8 mouse cellular contexts compared by ENCODE assay signal in the genomic region with DNA sequence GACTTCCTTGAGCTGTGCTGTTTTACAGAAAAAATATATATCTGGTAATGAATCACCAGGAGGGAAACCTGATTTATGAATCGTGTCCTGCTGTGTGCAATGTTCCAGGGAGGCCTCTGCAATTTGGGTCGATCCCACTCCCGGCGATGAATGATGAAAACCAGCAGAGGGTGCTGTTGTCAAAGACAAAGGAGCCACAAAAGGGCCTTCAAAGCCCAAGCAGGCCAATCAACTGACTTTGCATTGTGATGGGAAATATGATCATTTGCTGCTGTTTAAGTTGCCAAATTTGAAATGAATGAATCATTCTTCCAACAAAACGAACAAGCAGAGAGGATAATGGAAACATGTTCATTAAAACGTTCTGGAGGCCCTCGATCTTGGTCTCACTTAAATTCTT. TPM values are rescaled to one million over a fixed set of nuclear protein-coding genes. Genes with fewer than 3 reads are reported as not detected.
A peak's percentile ranks its signal among the peaks of the same experiment; 100 is the strongest.
DNase-seq lines count a peak whose midpoint lies in the region; ATAC-seq and TF ChIP-seq lines count a peak whose summit lies in the region.

No protein-coding gene starts in this region.

- H3K4me1 ChIP-seq in midbrain, embryonic 10.5 days: no peaks in the 10 kb centered on the region
- no peaks in the 10 kb centered on the region for H3K4me1 ChIP-seq in midbrain, embryonic 13.5 days (replicated peaks)
- H3K4me1 ChIP-seq in midbrain, postnatal 0 days (ENCODE audit: insufficient read depth, low read length): no peaks in the 10 kb centered on the region

- intact Hi-C loops in heart, postnatal 10 days (cut with DNase I): no loop called here
- intact Hi-C loops in left cerebral cortex, adult 2 months (cut with DNase I): loop anchor here (5.0 kb wide), 1 partner anchor 870 kb away; a partner anchor contains a TSS

- no peak for ATAC-seq in midbrain, embryonic 13.5 days
- ATAC-seq in midbrain, postnatal 0 days (ENCODE audit: low FRiP score): no peak

- no peak overlapping the region for H3K4me3 ChIP-seq in midbrain, embryonic 10.5 days
- no peak overlapping the region for H3K4me3 ChIP-seq in midbrain, embryonic 13.5 days (replicated peaks)
- H3K4me3 ChIP-seq in left cerebral cortex, adult 2 months: no peak overlapping the region
- H3K4me3 ChIP-seq in midbrain, postnatal 0 days (ENCODE audit: low read depth, low read length): no peak overlapping the region

- no peaks in the 10 kb centered on the region for H3K36me3 ChIP-seq in midbrain, embryonic 10.5 days
- no peaks in the 10 kb centered on the region for H3K36me3 ChIP-seq in midbrain, embryonic 13.5 days
- H3K36me3 ChIP-seq in midbrain, postnatal 0 days (ENCODE audit: insufficient read depth, low read length): no peaks in the 10 kb centered on the region

- H3K9me3 ChIP-seq in midbrain, embryonic 10.5 days (replicated peaks): no peaks in the 10 kb centered on the region
- no peaks in the 10 kb centered on the region for H3K9me3 ChIP-seq in midbrain, embryonic 13.5 days
- H3K9me3 ChIP-seq in midbrain, postnatal 0 days (ENCODE audit: low read length): no peaks in the 10 kb centered on the region

- H3K9ac ChIP-seq in midbrain, embryonic 13.5 days (replicated peaks): no peak overlapping the region
- H3K9ac ChIP-seq in midbrain, postnatal 0 days (replicated peaks; ENCODE audit: low read length, poor library complexity, severe bottlenecking): no peak overlapping the region

- no peak overlapping the region for H3K27ac ChIP-seq in midbrain, embryonic 10.5 days (replicated peaks)
- H3K27ac ChIP-seq in midbrain, embryonic 13.5 days: no peak overlapping the region
- H3K27ac ChIP-seq in left cerebral cortex, adult 2 months: no peak overlapping the region
- no peak overlapping the region for H3K27ac ChIP-seq in midbrain, postnatal 0 days (ENCODE audit: low read depth, low read length)

- H3K27me3 ChIP-seq in midbrain, embryonic 10.5 days (ENCODE audit: low read depth, poor library complexity, severe bottlenecking): no peaks in the 10 kb centered on the region
- no peaks in the 10 kb centered on the region for H3K27me3 ChIP-seq in midbrain, embryonic 13.5 days
- H3K27me3 ChIP-seq in midbrain, postnatal 0 days (ENCODE audit: insufficient read depth, low read length): no peaks in the 10 kb centered on the region

- 29% methylated on average over 7 of the region's 7 CpGs for WGBS in midbrain, embryonic 10.5 days
- WGBS in midbrain, embryonic 13.5 days: 28% methylated on average over 7 of the region's 7 CpGs
- WGBS in midbrain, postnatal 0 days: 21% methylated on average over 7 of the region's 7 CpGs

- H3K4me2 ChIP-seq in midbrain, embryonic 13.5 days (replicated peaks): no peak overlapping the region
- H3K4me2 ChIP-seq in midbrain, postnatal 0 days (ENCODE audit: low read depth, low read length, poor library complexity, severe bottlenecking): no peak overlapping the region

- peak; percentile 50 for DNase-seq in midbrain, embryonic 10.5 days (ENCODE audit: low spot score)
- peak; percentile 52 for DNase-seq in R1 (ENCODE audit: low read depth, low spot score)
- DNase-seq in cerebellum, postnatal 14 days: peak; percentile 67 to 71
- peak; percentile 39 to 61 for DNase-seq in heart, postnatal 10 days
- DNase-seq in left cerebral cortex, adult 2 months (ENCODE audit: extremely low spot score in 1 of 2, low spot score in 2 of 2): peak; percentile 38 to 66
- peak; percentile 63 for DNase-seq in midbrain, postnatal 0 days (ENCODE audit: low spot score)
- DNase-seq in thymus, postnatal 36 days: peak; percentile 47 to 48

- peak; percentile 70 for TF ChIP-seq CTCF in left cerebral cortex, adult 2 months (IDR thresholded peaks at IDR 0.05)
- peak; percentile 79 for TF ChIP-seq CTCF in midbrain, postnatal 0 days (IDR thresholded peaks at IDR 0.05)

RNA-seq across cellular contexts. Expression of a gene that starts 55.0 kb away (rescaled TPM):
- polyA plus RNA-seq in midbrain, embryonic 10.5 days (2016; fragmentation: Nextera tagmentation; extraction: Ambion mirVana): 0.27 and 0.42 TPM in 2 replicates
- 3.2 and 3.5 TPM in 2 replicates for polyA plus RNA-seq in midbrain, embryonic 13.5 days (2015; fragmentation: Nextera tagmentation; extraction: Ambion mirVana)
- total RNA-seq in heart, postnatal 10 days (2021): under 1 TPM; 0.41 to 0.47 TPM
- total RNA-seq in left cerebral cortex, adult 2 months (2021): not detected
- not detected in 2 replicates for total RNA-seq in midbrain, postnatal 0 days (2014; rRNA removed)
- 7.8 and 8.2 TPM in 2 replicates for polyA plus RNA-seq in midbrain, postnatal 0 days (2015; fragmentation: Nextera tagmentation; extraction: Ambion mirVana)
